Mouse (Mus musculus) CD4-positive, CD25-positive, alpha-beta regulatory T cell, adult 2 months (primary cell): ENCODE results near the gene Ptprm.
A peak's percentile ranks its signal among the peaks of the same experiment; 100 is the strongest.

Experiments
- DNase-seq: peaks from one replicate; pipeline ENCODE4 v3.0.0-alpha.2; 2012; ENCODE audit warnings: low read depth, low spot score

Ptprm gene

GRCm38 (mm10) chr17:67354451-67355011 lies at the start of gene Ptprm:
TSS of gene Ptprm (minus strand) at chr17:67354457.
- peak; percentile 12 for DNase-seq

- no peak for DNase-seq
Measured at GRCm38 (mm10) chr17:67396205-67396604, 41.9 kb upstream of the Ptprm start.

GRCm38 (mm10) chr17:67390851-67391250 lies 36.6 kb upstream of the Ptprm start:
- no peak for DNase-seq

- no peak for DNase-seq
Measured at GRCm38 (mm10) chr17:67388171-67388570, 33.9 kb upstream of the Ptprm start.

GRCm38 (mm10) chr17:67385286-67385685 lies 31.0 kb upstream of the Ptprm start:
- DNase-seq = no peak

GRCm38 (mm10) chr17:67383635-67384034 lies 29.4 kb upstream of the Ptprm start:
- DNase-seq = no peak

GRCm38 (mm10) chr17:67381618-67382017 lies 27.4 kb upstream of the Ptprm start:
- no peak for DNase-seq

- no peak for DNase-seq
Measured at GRCm38 (mm10) chr17:67367866-67368265, 13.6 kb upstream of the Ptprm start.

- no peak for DNase-seq
Measured at GRCm38 (mm10) chr17:67364491-67364890, 10.2 kb upstream of the Ptprm start.

GRCm38 (mm10) chr17:67363377-67364070 lies 9.3 kb upstream of the Ptprm start:
- DNase-seq = no peak

GRCm38 (mm10) chr17:67362131-67362530 lies 7.9 kb upstream of the Ptprm start:
- DNase-seq = no peak

- no peak for DNase-seq
Measured at GRCm38 (mm10) chr17:67360606-67361005, 6.3 kb upstream of the Ptprm start.

- no peak for DNase-seq
Measured at GRCm38 (mm10) chr17:67359578-67359977, 5.3 kb upstream of the Ptprm start.

GRCm38 (mm10) chr17:67358541-67358940 lies 4.3 kb upstream of the Ptprm start:
- no peak for DNase-seq

- no peak for DNase-seq
Measured at GRCm38 (mm10) chr17:67357191-67357590, 2.9 kb upstream of the Ptprm start.

GRCm38 (mm10) chr17:67355251-67355650 lies 994 bp upstream of the Ptprm start:
- DNase-seq = no peak

GRCm38 (mm10) chr17:67353796-67354450 lies 334 bp downstream of the Ptprm start:
- no peak for DNase-seq

- DNase-seq = no peak
Measured at GRCm38 (mm10) chr17:67352956-67353795, 1.1 kb downstream of the Ptprm start.

- no peak for DNase-seq
Measured at GRCm38 (mm10) chr17:67351423-67351822, 2.8 kb downstream of the Ptprm start.

- no peak for DNase-seq
Measured at GRCm38 (mm10) chr17:67350536-67350935, 3.7 kb downstream of the Ptprm start.

GRCm38 (mm10) chr17:67349594-67349993 lies 4.7 kb downstream of the Ptprm start:
- DNase-seq = no peak

GRCm38 (mm10) chr17:67346921-67347320 lies 7.3 kb downstream of the Ptprm start:
- no peak for DNase-seq
